Mouse (Mus musculus) layer of hippocampus, adult 6 months (tissue): ENCODE results near the gene Col5a3. TPM values are rescaled to one million over a fixed set of nuclear protein-coding genes. Genes with fewer than 3 reads are reported as not detected.

Source experiments
- long read RNA-seq, 2 experiments: library from polyadenylated mRNA; unstranded; transcript quantifications; one replicate each; pipeline ENCODE4 v2.0.0; 2019 to 2020
- polyA plus RNA-seq: library from polyadenylated mRNA; unstranded; fragments of <200 nt; fragmentation: Nextera tagmentation; gene quantifications from 2 replicates; pipeline ENCODE4 v1.2.3, GENCODE M21; 2021

Col5a3 gene
- polyA plus RNA-seq, result 0.05 TPM in 1 of 2 replicates, not detected in the other
- long read RNA-seq, experiment 1, result 0 reads
- long read RNA-seq, experiment 2, result 0 reads

DNA sequence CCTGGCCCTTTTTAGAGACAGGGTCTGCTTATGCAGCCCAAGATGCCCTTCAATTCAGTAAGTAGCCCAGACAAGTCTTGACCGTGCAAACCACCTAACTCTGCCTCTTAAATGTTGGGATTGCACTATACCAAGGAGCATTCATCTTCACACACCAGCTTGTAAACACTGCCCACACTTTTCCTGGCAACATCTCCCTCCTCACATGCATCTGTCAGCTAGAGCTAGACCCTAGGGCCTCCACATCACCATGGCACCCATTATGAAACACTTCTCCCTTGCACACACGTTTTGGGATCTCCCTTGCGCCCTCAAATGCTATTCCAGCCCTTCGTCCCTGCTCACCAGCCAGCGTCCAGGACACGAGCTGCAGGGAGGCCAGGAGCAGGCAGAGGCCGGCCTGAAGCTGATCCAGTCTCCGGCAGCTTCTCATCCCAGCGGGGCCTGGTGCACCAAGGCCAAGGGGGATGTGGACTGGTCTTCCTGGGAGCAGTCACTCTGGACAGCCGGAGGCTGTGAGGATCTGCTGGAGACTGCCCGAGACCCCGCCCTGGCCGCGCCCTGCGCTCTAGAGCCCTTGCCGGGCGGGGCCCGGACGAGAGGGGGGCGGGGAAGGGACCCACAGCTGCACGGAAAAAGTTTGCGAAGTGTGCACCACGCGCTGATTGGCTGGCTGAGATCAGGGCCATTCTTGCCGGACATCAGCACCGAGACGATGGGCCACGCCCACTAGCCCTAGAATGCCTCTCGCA, at the start of gene Col5a3:
Gene Col5a3 (minus strand): TSS at position 547 of the 752 bp plus-strand sequence.

GRCm38 (mm10) chr9:20818236-20818635, 3.4 kb upstream of the Col5a3 start, which contains the start of gene Rdh8:
Gene Rdh8 (plus strand): TSS chr9:20818503.

GRCm38 (mm10) chr9:20746017-20746660, 68.7 kb downstream of the Col5a3 start, which contains the start of gene Olfm2:
Gene Olfm2 (minus strand): TSS chr9:20746349.

Other genes with a start within 250 kb of the Col5a3 start
- 17.8 and 18.2 TPM in 2 replicates for gene Zfp846, start 233.8 kb downstream of the Col5a3 start, polyA plus RNA-seq
- gene Ubl5, start 172.2 kb downstream of the Col5a3 start, polyA plus RNA-seq, result 854 and 942 TPM in 2 replicates
- 6.4 and 7.5 TPM in 2 replicates for gene Fbxl12, start 170.3 kb downstream of the Col5a3 start, polyA plus RNA-seq
- gene Pin1, start 163.0 kb downstream of the Col5a3 start, polyA plus RNA-seq, result 57.9 and 58.1 TPM in 2 replicates
- gene Olfm2, start 68.7 kb downstream of the Col5a3 start, polyA plus RNA-seq, result 20.0 and 30.7 TPM in 2 replicates
- not detected in 2 replicates for gene Rdh8, start 3.4 kb upstream of the Col5a3 start, polyA plus RNA-seq
- 29.3 and 32.9 TPM in 2 replicates for gene A230050P20Rik, start 53.6 kb upstream of the Col5a3 start, polyA plus RNA-seq
- 20.1 and 21.8 TPM in 2 replicates for gene Angptl6, start 64.7 kb upstream of the Col5a3 start, polyA plus RNA-seq
- gene Ppan, start 73.1 kb upstream of the Col5a3 start, polyA plus RNA-seq, result 13.0 and 17.4 TPM in 2 replicates
- 184 and 197 TPM in 2 replicates for gene Eif3g, start 83.6 kb upstream of the Col5a3 start, polyA plus RNA-seq
- 7.4 and 8.8 TPM in 2 replicates for gene Dnmt1, start 144.8 kb upstream of the Col5a3 start, polyA plus RNA-seq
- gene S1pr2, start 161.7 kb upstream of the Col5a3 start, polyA plus RNA-seq, result 3.2 and 3.8 TPM in 2 replicates
- gene Mrpl4, start 187.7 kb upstream of the Col5a3 start, polyA plus RNA-seq, result 135 and 156 TPM in 2 replicates
- gene Icam1, start 200.9 kb upstream of the Col5a3 start, polyA plus RNA-seq, result 1.2 and 2.0 TPM in 2 replicates
- 2.9 and 3.0 TPM in 2 replicates for gene Icam4, start 214.3 kb upstream of the Col5a3 start, polyA plus RNA-seq
- 93.7 and 111 TPM in 2 replicates for gene Icam5, start 217.0 kb upstream of the Col5a3 start, polyA plus RNA-seq